Mouse (Mus musculus) layer of hippocampus, adult 9-11 months (tissue): ENCODE results near the gene Trex2.
A peak's percentile ranks its signal among the peaks of the same experiment; 100 is the strongest.
"Not testable (repeated sequence)": the region's sequence is repeated elsewhere in the genome, so short reads cannot be mapped to it uniquely, and the experiment has no call there.

Source experiments
- DNase-seq: peaks from one replicate; pipeline ENCODE4 v3.0.0; 2022

The Trex2 gene

DNA sequence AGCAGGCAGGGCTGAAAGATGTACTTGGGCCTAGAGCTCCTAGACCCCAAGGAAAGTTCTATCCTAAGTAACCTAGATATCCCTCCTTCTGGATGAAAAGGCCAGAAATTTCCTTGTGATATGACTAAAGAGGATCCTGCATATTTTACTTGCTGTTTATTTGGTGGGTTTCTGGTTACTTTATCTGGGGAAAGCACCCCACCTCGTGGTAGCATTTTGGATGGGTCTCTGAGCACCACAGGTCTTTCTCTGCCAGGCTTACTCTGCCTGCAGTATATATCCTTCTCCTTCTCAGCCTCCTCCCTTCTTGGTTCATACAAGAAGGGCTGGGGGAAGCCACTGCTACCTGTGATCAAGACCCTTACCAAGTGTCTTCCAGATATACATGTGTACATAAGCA lies 22.4 kb downstream of the Trex2 start:
- no peak for DNase-seq

- no peak for DNase-seq
Observed at GRCm38 (mm10) chrX:73410880-73411517, 24.1 kb downstream of the Trex2 start, which contains the start of gene Zfp92. Gene Zfp92, plus strand, starts transcription at chrX:73411096.

DNA sequence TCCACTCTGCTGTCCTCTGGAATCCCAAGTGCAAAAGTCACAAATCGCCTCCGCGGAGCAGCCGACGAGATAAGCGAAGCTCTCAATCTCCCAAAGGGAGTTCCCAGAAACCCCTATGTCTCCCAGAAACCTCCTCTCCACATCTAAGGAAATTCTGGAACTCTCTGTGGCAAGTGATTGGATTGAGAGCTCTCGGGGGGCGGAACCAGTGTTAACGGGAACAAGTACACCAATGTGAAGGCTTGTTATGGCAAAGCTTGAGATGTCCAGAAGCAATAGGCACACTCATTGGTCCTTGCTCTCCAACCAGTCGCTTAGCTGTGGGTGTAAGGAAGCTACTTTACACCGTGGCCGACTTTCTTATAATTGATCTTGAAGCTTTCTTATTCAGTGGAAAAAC lies 33.5 kb downstream of the Trex2 start:
- no peak for DNase-seq

DNA sequence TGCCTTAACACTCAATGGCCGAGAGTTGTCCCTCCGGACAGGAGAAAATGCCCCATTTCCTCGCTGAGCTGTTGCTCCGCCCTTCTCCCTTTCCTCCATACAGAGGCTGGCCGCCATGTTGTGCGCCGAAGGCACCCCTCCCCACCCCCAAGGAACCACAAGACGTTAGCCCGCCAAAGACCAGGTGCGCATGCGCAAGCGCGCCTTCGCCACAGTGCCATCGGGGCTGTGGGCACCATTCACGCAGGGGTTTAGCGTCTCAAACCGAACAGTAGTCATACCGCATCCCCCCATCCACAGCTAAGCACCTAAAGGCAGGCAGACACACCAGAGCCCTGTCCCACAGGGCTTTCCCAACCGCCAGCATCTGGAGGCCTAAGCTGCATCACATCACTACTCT lies 34.2 kb downstream of the Trex2 start:
- no peak for DNase-seq

DNA sequence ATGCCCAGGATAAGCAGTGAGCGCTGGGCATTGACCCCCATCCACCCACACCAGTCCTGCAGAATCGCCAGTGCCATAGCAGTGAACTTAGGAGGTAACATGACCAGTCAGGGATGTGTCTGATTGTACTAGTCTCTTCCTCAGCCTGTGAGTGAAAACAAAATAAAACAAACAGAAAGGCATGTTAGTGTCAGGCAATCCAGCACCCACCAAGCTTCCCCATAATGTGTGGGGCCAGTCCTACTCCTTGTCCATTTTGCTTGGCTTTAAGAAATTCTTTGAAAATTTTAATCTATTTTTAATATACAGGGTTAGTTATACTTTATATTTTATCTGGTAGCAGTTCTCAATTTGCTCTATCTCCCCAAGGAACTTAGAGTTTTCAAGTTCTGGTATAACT lies 36.5 kb downstream of the Trex2 start, which contains the start of gene Gm18336:
Gm18336 (minus strand) TSS at position 101 of the 400 bp plus-strand sequence.
- not testable (repeated sequence) for DNase-seq

DNA sequence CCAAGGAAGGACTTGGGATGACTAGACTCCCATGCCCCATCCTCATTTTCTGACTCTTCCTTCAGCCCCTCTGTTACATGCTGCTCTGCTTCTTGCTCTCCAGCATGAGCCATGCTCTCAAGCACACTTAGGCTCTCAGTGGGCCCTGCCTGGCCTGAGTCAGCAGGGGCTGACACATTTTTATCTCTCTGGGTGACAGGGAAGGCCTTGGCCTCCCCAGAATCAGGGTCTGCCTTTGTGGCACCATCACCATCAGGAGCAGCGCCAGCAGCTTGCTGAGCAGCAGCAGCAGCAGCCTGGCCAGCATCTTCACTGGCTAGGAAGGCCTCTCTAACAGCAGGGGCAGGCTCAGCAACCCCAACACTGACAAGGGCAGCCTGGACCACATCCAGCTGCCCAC lies 38.7 kb downstream of the Trex2 start:
- no peak for DNase-seq

- no peak for DNase-seq
Observed at GRCm38 (mm10) chrX:73391481-73391880, 43.7 kb downstream of the Trex2 start.

DNA sequence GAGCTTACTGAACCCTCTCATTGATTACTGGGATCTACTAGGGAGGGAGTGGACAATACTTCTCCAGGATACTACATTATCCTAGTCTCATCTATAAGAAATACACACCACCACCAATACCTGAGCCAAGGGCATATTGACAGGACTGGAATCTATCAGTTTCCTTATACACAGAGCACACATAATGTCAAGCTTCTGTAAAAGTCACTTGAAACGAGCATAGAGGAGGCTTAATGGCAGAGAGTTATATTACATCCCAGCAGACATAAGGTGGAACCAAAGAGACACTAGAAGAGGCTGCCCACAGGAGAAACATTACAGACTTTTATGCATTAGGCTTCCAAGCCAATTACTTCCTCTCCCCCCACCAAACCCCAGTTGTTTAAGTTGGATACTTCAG lies 50.2 kb downstream of the Trex2 start:
- DNase-seq = no peak

DNA sequence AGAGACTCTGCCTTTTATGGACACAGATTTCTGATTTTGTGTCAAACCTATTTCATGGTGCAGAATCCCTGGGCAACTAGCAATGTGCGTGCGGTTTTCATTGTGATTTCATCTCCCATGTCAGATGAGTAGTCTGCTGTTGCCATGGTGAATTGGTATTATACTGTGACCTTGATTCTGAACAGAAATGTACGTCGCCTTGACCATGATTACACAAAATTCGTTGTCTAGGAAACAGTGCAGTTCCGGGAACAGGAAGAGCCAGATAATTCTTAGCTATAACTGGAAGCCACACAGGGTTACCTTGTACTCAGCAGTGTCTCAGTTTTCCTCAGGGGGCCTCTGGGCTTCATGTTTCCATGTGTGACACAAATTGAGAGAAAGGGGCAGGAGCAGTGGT lies 50.7 kb downstream of the Trex2 start:
- peak; percentile 11 for DNase-seq
